Mouse (Mus musculus) gastrocnemius, adult 8-10 months (tissue): ENCODE results near the gene Pde4d. TPM values are rescaled to one million over a fixed set of nuclear protein-coding genes. Genes with fewer than 3 reads are reported as not detected.

Source experiments
- DNase-seq, 2 experiments: peaks; one replicate each; pipeline ENCODE4 v3.0.0; 2022; ENCODE audit warnings: low spot score in 2 of 2
- total RNA-seq, 4 experiments: library from RNA; stranded (reverse); gene quantifications; 2 replicates each; pipeline ENCODE4 v1.2.4; 2022

Pde4d gene
- total RNA-seq, result 100 to 1,000 TPM; 257 to 339 (median 308) TPM

- no peak for DNase-seq
These were observed at the start of gene Pde4d for GRCm38 (mm10) chr13:108449116-108450097. Pde4d (plus strand) TSS chr13:108449948.

GRCm38 (mm10) chr13:108403197-108403596 lies 46.6 kb upstream of the Pde4d start:
- DNase-seq, result no peak

- no peak for DNase-seq
These were observed 45.4 kb upstream of the Pde4d start for GRCm38 (mm10) chr13:108404372-108404771.

GRCm38 (mm10) chr13:108415464-108415863 lies 34.3 kb upstream of the Pde4d start:
- DNase-seq, result no peak

- no peak for DNase-seq
These were observed 30.8 kb upstream of the Pde4d start for GRCm38 (mm10) chr13:108418741-108419507.

GRCm38 (mm10) chr13:108426322-108426721 lies 23.4 kb upstream of the Pde4d start:
- DNase-seq, result no peak

- no peak for DNase-seq
These were observed 20.9 kb upstream of the Pde4d start for GRCm38 (mm10) chr13:108428809-108429208.

- no peak for DNase-seq
These were observed 20.1 kb upstream of the Pde4d start for GRCm38 (mm10) chr13:108429623-108430022.

- no peak for DNase-seq
These were observed 18.0 kb upstream of the Pde4d start for GRCm38 (mm10) chr13:108431776-108432175.

GRCm38 (mm10) chr13:108435687-108436086 lies 14.1 kb upstream of the Pde4d start:
- no peak for DNase-seq

GRCm38 (mm10) chr13:108437424-108437823 lies 12.3 kb upstream of the Pde4d start:
- DNase-seq, result no peak

GRCm38 (mm10) chr13:108439012-108439411 lies 10.7 kb upstream of the Pde4d start:
- no peak for DNase-seq

- DNase-seq, result no peak
These were observed 1.3 kb upstream of the Pde4d start for GRCm38 (mm10) chr13:108448348-108448931.

GRCm38 (mm10) chr13:108451122-108451521 lies 1.4 kb downstream of the Pde4d start:
- DNase-seq, result no peak

- DNase-seq, result no peak
These were observed 3.5 kb downstream of the Pde4d start for GRCm38 (mm10) chr13:108453064-108453919.

GRCm38 (mm10) chr13:108462518-108462917 lies 12.8 kb downstream of the Pde4d start:
- no peak for DNase-seq

- DNase-seq, result no peak
These were observed 16.0 kb downstream of the Pde4d start for GRCm38 (mm10) chr13:108465755-108466154.

- DNase-seq, result no peak
These were observed 17.3 kb downstream of the Pde4d start for GRCm38 (mm10) chr13:108467046-108467445.

GRCm38 (mm10) chr13:108480451-108480850 lies 30.7 kb downstream of the Pde4d start:
- DNase-seq, result no peak

- no peak for DNase-seq
These were observed 35.3 kb downstream of the Pde4d start for GRCm38 (mm10) chr13:108485036-108485435.

GRCm38 (mm10) chr13:108487066-108487465 lies 37.3 kb downstream of the Pde4d start:
- no peak for DNase-seq
